Mouse (Mus musculus) naive thymus-derived CD4-positive, alpha-beta T cell, adult 2 months (primary cell): ENCODE data around the gene Slc1a2.

Source experiments
- DNase-seq: peaks from one replicate; pipeline ENCODE4 v3.0.0-alpha.2; 2011; ENCODE audit warnings: low read depth

Gene Slc1a2

GRCm38 (mm10) chr2:102658163-102658660 is at the start of gene Slc1a2:
Slc1a2 (plus strand) TSS chr2:102658659.
- no peak for DNase-seq

- DNase-seq = no peak
These were observed 48.0 kb upstream of the Slc1a2 start for GRCm38 (mm10) chr2:102610485-102610884.

- DNase-seq = no peak
These were observed 41.8 kb upstream of the Slc1a2 start for GRCm38 (mm10) chr2:102616637-102617036.

GRCm38 (mm10) chr2:102620744-102621429 is 37.6 kb upstream of the Slc1a2 start:
- no peak for DNase-seq

- DNase-seq = no peak
These were observed 36.3 kb upstream of the Slc1a2 start for GRCm38 (mm10) chr2:102622176-102622575.

GRCm38 (mm10) chr2:102622943-102623342 is 35.5 kb upstream of the Slc1a2 start:
- no peak for DNase-seq

- DNase-seq = no peak
These were observed 33.9 kb upstream of the Slc1a2 start for GRCm38 (mm10) chr2:102624538-102624937.

- no peak for DNase-seq
These were observed 26.1 kb upstream of the Slc1a2 start for GRCm38 (mm10) chr2:102632361-102632760.

- no peak for DNase-seq
These were observed 24.4 kb upstream of the Slc1a2 start for GRCm38 (mm10) chr2:102634010-102634409.

- no peak for DNase-seq
These were observed 22.9 kb upstream of the Slc1a2 start for GRCm38 (mm10) chr2:102635523-102636060.

GRCm38 (mm10) chr2:102636116-102636600 is 22.3 kb upstream of the Slc1a2 start:
- DNase-seq = no peak

GRCm38 (mm10) chr2:102638140-102638539 is 20.3 kb upstream of the Slc1a2 start:
- no peak for DNase-seq

- DNase-seq = no peak
These were observed 19.8 kb upstream of the Slc1a2 start for GRCm38 (mm10) chr2:102638690-102639089.

- no peak for DNase-seq
These were observed 9.5 kb upstream of the Slc1a2 start for GRCm38 (mm10) chr2:102648845-102649500.

GRCm38 (mm10) chr2:102650322-102650721 is 8.1 kb upstream of the Slc1a2 start:
- no peak for DNase-seq

- DNase-seq = no peak
These were observed 2.3 kb upstream of the Slc1a2 start for GRCm38 (mm10) chr2:102655966-102656725.

GRCm38 (mm10) chr2:102657726-102658125 is 733 bp upstream of the Slc1a2 start:
- DNase-seq = no peak

GRCm38 (mm10) chr2:102658661-102659520 is 432 bp downstream of the Slc1a2 start:
- no peak for DNase-seq

GRCm38 (mm10) chr2:102659521-102659830 is 1.0 kb downstream of the Slc1a2 start:
- DNase-seq = no peak

GRCm38 (mm10) chr2:102661052-102661451 is 2.6 kb downstream of the Slc1a2 start:
- DNase-seq = no peak

- no peak for DNase-seq
These were observed 4.5 kb downstream of the Slc1a2 start for GRCm38 (mm10) chr2:102662911-102663310.

- no peak for DNase-seq
These were observed 4.9 kb downstream of the Slc1a2 start for GRCm38 (mm10) chr2:102663339-102663738.
